Comparison of ENCODE assay signal across 22 mouse cellular contexts in the genomic region with DNA sequence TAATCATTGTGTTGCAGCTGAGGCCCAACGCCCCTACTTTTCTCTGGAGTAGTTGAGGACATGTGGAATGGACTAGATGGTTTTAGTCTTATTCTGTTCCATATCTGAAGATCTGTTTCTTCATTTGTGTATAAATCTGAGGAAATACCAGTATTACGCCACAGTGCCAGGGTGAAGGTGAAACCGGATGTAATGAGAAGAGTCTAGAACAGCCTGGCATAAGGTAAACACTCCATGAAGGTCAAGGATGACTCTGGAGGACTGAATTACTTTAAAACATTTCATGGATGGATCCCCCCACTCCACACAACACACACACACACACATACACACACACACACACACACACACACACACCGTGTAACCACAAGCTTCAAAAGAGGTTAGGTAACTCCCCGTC. TPM values are rescaled to one million over a fixed set of nuclear protein-coding genes. Genes with fewer than 3 reads are reported as not detected.
DNase-seq lines count a peak whose midpoint lies in the region; ATAC-seq and TF ChIP-seq lines count a peak whose summit lies in the region.
"Had no signal": no experiment of that assay in that cellular context is flagged by ENCODE, and none has a peak within 500 bp of the region (broad histone marks: within the 10 kb centered on the region; RNA-seq: fewer than 3 reads in every experiment).

No protein-coding gene starts in this region.

- 90% methylated on average over 5 of the region's 5 CpGs for WGBS in forebrain, embryonic 10.5 days
- WGBS in forebrain, embryonic 13.5 days = 76% methylated on average over 5 of the region's 5 CpGs
- 83% methylated on average over 5 of the region's 5 CpGs for WGBS in embryonic facial prominence, embryonic 10.5 days
- 77% methylated on average over 5 of the region's 5 CpGs for WGBS in midbrain, postnatal 0 days
- 89% methylated on average over 5 of the region's 5 CpGs for WGBS in heart, adult 2 months

- TF ChIP-seq CTCF in midbrain, postnatal 0 days (IDR thresholded peaks at IDR 0.05) = no peak
- TF ChIP-seq CTCF in heart, adult 2 months (IDR thresholded peaks at IDR 0.05) = no peak

- no peaks in the 10 kb centered on the region for H3K27me3 ChIP-seq in forebrain, embryonic 10.5 days (ENCODE audit: poor library complexity, severe bottlenecking)
- H3K27me3 ChIP-seq in forebrain, embryonic 13.5 days = no peaks in the 10 kb centered on the region
- H3K27me3 ChIP-seq in embryonic facial prominence, embryonic 10.5 days (replicated peaks; ENCODE audit: low read depth, poor library complexity, severe bottlenecking) = no peaks in the 10 kb centered on the region
- H3K27me3 ChIP-seq in midbrain, postnatal 0 days (ENCODE audit: insufficient read depth, low read length) = no peaks in the 10 kb centered on the region
- no peaks in the 10 kb centered on the region for H3K27me3 ChIP-seq in heart, adult 2 months (ENCODE audit: control insufficient read depth, insufficient read depth, low read length)
- H3K27me3 ChIP-seq: embryonic facial prominence, embryonic 13.5 days had no signal

- ATAC-seq in forebrain, embryonic 13.5 days = no peak
- ATAC-seq in midbrain, postnatal 0 days (ENCODE audit: low FRiP score) = peak; percentile 20; the same call in 1 of the 2 replicates
- ATAC-seq in megakaryocyte, adult 5-6 weeks (ENCODE audit: poor library complexity, severe bottlenecking) = no peak
- ATAC-seq: inflammation-experienced regulatory T-cells, adult 6 months had no signal

- H3K4me2 ChIP-seq in forebrain, embryonic 13.5 days = no peak overlapping the region
- no peak overlapping the region for H3K4me2 ChIP-seq in midbrain, postnatal 0 days (ENCODE audit: low read depth, low read length, poor library complexity, severe bottlenecking)

- peaks cover 31% of the 10 kb centered on the region for H3K4me1 ChIP-seq in forebrain, embryonic 10.5 days
- H3K4me1 ChIP-seq in forebrain, embryonic 13.5 days = peaks cover 23% of the 10 kb centered on the region
- H3K4me1 ChIP-seq in embryonic facial prominence, embryonic 10.5 days = peaks cover 33% of the 10 kb centered on the region
- no peaks in the 10 kb centered on the region for H3K4me1 ChIP-seq in midbrain, postnatal 0 days (ENCODE audit: insufficient read depth, low read length)
- H3K4me1 ChIP-seq in heart, adult 2 months (ENCODE audit: control insufficient read depth, insufficient read depth, low read length) = no peaks in the 10 kb centered on the region

- TF ChIP-seq POLR2A in heart, adult 2 months (IDR thresholded peaks at IDR 0.05; ENCODE audit: insufficient read depth, low read depth, low read length) = no peak

- peak overlapping the region; percentile 83; the same call in 1 of the 2 replicates for H3K27ac ChIP-seq in forebrain, embryonic 10.5 days
- H3K27ac ChIP-seq in forebrain, embryonic 13.5 days = no peak overlapping the region
- peak overlapping the region; percentile 82; the same call in 1 of the 2 replicates for H3K27ac ChIP-seq in embryonic facial prominence, embryonic 10.5 days (replicated peaks)
- no peak overlapping the region for H3K27ac ChIP-seq in midbrain, postnatal 0 days (ENCODE audit: low read depth, low read length)
- H3K27ac ChIP-seq in heart, adult 2 months = no peak overlapping the region

- intact Hi-C loops in heart, adult 2 months (cut with DNase I) = no loop called here

- no peaks in the 10 kb centered on the region for H3K79me2 ChIP-seq in heart, adult 2 months (replicated peaks; ENCODE audit: control insufficient read depth, insufficient read depth, low read length)

- no peak for TF ChIP-seq EP300 in heart, adult 2 months (IDR thresholded peaks at IDR 0.05; ENCODE audit: insufficient read depth, low read depth, low read length)

- peaks cover 68% of the 10 kb centered on the region for H3K36me3 ChIP-seq in forebrain, embryonic 10.5 days (replicated peaks)
- peaks cover 19% of the 10 kb centered on the region; the same call in 1 of the 2 replicates for H3K36me3 ChIP-seq in forebrain, embryonic 13.5 days (ENCODE audit: poor library complexity, severe bottlenecking)
- peaks cover 34% of the 10 kb centered on the region for H3K36me3 ChIP-seq in embryonic facial prominence, embryonic 10.5 days (replicated peaks)
- no peaks in the 10 kb centered on the region for H3K36me3 ChIP-seq in midbrain, postnatal 0 days (ENCODE audit: insufficient read depth, low read length)
- no peaks in the 10 kb centered on the region for H3K36me3 ChIP-seq in heart, adult 2 months (ENCODE audit: control insufficient read depth, insufficient read depth, low read length)
- H3K36me3 ChIP-seq: embryonic facial prominence, embryonic 13.5 days; G1E had no signal

- no peaks in the 10 kb centered on the region for H3K9me3 ChIP-seq in forebrain, embryonic 10.5 days
- no peaks in the 10 kb centered on the region for H3K9me3 ChIP-seq in forebrain, embryonic 13.5 days (replicated peaks)
- H3K9me3 ChIP-seq in embryonic facial prominence, embryonic 10.5 days = no peaks in the 10 kb centered on the region
- no peaks in the 10 kb centered on the region for H3K9me3 ChIP-seq in midbrain, postnatal 0 days (ENCODE audit: low read length)
- H3K9me3 ChIP-seq: embryonic facial prominence, embryonic 13.5 days; G1E; megakaryocyte, embryonic 14.5 days had no signal

- no peak for DNase-seq in forebrain, embryonic 10.5 days (ENCODE audit: extremely low spot score, low spot score)
- DNase-seq in lung, postnatal 25 days (ENCODE audit: low spot score) = peak; percentile 41
- DNase-seq in lung, postnatal 4 days = no peak
- DNase-seq in embryonic facial prominence, embryonic 10.5 days (ENCODE audit: low spot score) = no peak
- no peak for DNase-seq in midbrain, postnatal 0 days (ENCODE audit: low spot score)
- no peak for DNase-seq in heart, adult 2 months
- DNase-seq: cerebellum, postnatal 10 days; gastrocnemius, postnatal 10 days; heart, adult 18-20 months; kidney, adult 8-10 months; kidney, postnatal 14 days; liver, postnatal 0 days; retina, postnatal 1 day; right cerebral cortex, postnatal 4 days; thymus, adult 2 months had no signal

- no peak overlapping the region for H3K9ac ChIP-seq in forebrain, embryonic 13.5 days
- H3K9ac ChIP-seq in midbrain, postnatal 0 days (replicated peaks; ENCODE audit: low read length, poor library complexity, severe bottlenecking) = no peak overlapping the region
- no peak overlapping the region for H3K9ac ChIP-seq in heart, adult 2 months (ENCODE audit: low read depth, low read length)
- H3K9ac ChIP-seq: liver, postnatal 0 days had no signal

- H3K4me3 ChIP-seq in forebrain, embryonic 10.5 days = no peak overlapping the region
- no peak overlapping the region for H3K4me3 ChIP-seq in forebrain, embryonic 13.5 days
- H3K4me3 ChIP-seq in embryonic facial prominence, embryonic 10.5 days = no peak overlapping the region
- no peak overlapping the region for H3K4me3 ChIP-seq in midbrain, postnatal 0 days (ENCODE audit: low read depth, low read length)
- no peak overlapping the region for H3K4me3 ChIP-seq in heart, adult 2 months
- H3K4me3 ChIP-seq: megakaryocyte, embryonic 14.5 days had no signal

RNA-seq across cellular contexts. Expression of a gene that starts 45.3 kb away (rescaled TPM):
- polyA plus RNA-seq in forebrain, embryonic 10.5 days (2016; fragmentation: Nextera tagmentation; extraction: Ambion mirVana) = 104 and 105 TPM in 2 replicates
- 57.7 and 59.1 TPM in 2 replicates for polyA plus RNA-seq in forebrain, embryonic 13.5 days (2015; fragmentation: Nextera tagmentation; extraction: Ambion mirVana)
- polyA plus RNA-seq in embryonic facial prominence, embryonic 10.5 days (2016; fragmentation: Nextera tagmentation; extraction: Ambion mirVana) = 74.4 and 83.9 TPM in 2 replicates
- total RNA-seq in midbrain, postnatal 0 days (2014; rRNA removed) = 11.4 and 11.9 TPM in 2 replicates
- polyA plus RNA-seq in midbrain, postnatal 0 days (2015; fragmentation: Nextera tagmentation; extraction: Ambion mirVana) = 10.9 and 12.9 TPM in 2 replicates
- total RNA-seq in heart, adult 2 months (2021) = 1 to 10 TPM; 6.2 to 7.0 TPM
- polyA plus RNA-seq in heart, adult 2 months (2012; rRNA removed) = 1.7 and 2.8 TPM in 2 replicates
- total RNA-seq in megakaryocyte, adult 5-6 weeks (2015) = not detected in 2 replicates
- total RNA-seq in megakaryocyte, adult 5-6 weeks (2017) = not detected in 2 replicates
- total RNA-seq: hematopoietic stem cell, adult 5-6 weeks had no signal
- polyA plus RNA-seq: G1E had no signal

Comparison
In these comparisons a context has a peak if more than half of its experiments do, and no peak if none do; other contexts are left out.
1. H3K27ac ChIP-seq: peak in forebrain, embryonic 10.5 days (single experiment) and embryonic facial prominence, embryonic 10.5 days (single experiment); none in forebrain, embryonic 13.5 days (single experiment), midbrain, postnatal 0 days (single experiment) and heart, adult 2 months (single experiment).